Mouse (Mus musculus) forebrain, embryonic 12.5 days (tissue): Measurements from ENCODE around the gene Fam241b. TPM values are rescaled to one million over a fixed set of nuclear protein-coding genes. Genes with fewer than 3 reads are reported as not detected.
"Not testable (repeated sequence)": the region's sequence is repeated elsewhere in the genome, so short reads cannot be mapped to it uniquely, and the experiment has no call there.

Source experiments
- ATAC-seq: fragments of 200-750 bp; cut with Nextera tagmentation; 2 replicates; pipeline ENCODE4 v1.8.0; 2017; ENCODE audit warnings: moderate TSS enrichment; ENCODE audit not compliant: low FRiP score
- H3K27ac ChIP-seq: fragments of 300-500 bp; sonication (generic); 2 replicates; pipeline ENCODE4 v1.5.1; 2016; ENCODE audit warnings: mild to moderate bottlenecking
- H3K27me3 ChIP-seq: fragments of 300-500 bp; sonication (generic); 2 replicates; pipeline ENCODE4 v1.6.1; 2016; ENCODE audit warnings: mild to moderate bottlenecking
- H3K36me3 ChIP-seq: fragments of 300-500 bp; sonication (generic); replicated peaks from 2 replicates; pipeline ENCODE4 v1.6.1; 2016; ENCODE audit warnings: mild to moderate bottlenecking
- H3K4me1 ChIP-seq: fragments of 300-500 bp; sonication (generic); 2 replicates; pipeline ENCODE4 v1.6.1; 2016
- H3K4me2 ChIP-seq: fragments of 300-500 bp; sonication (generic); 2 replicates; pipeline ENCODE4 v1.6.1; 2016; ENCODE audit warnings: mild to moderate bottlenecking, moderate library complexity
- H3K4me3 ChIP-seq: fragments of 300-500 bp; sonication (generic); replicated peaks from 2 replicates; pipeline ENCODE4 v1.5.1; 2016; ENCODE audit warnings: mild to moderate bottlenecking
- H3K9ac ChIP-seq: fragments of 300-500 bp; sonication (generic); 2 replicates; pipeline ENCODE4 v1.6.1; 2016; ENCODE audit warnings: mild to moderate bottlenecking
- H3K9me3 ChIP-seq: fragments of 300-500 bp; sonication (generic); 2 replicates; pipeline ENCODE4 v1.6.1; 2016
- WGBS: fragments of 180-500 bp; shearing (Covaris S2); methylation state at CpG from one replicate; pipeline ENCODE4 v1.1.7; 2016; 5-methylcytosine and 5-hydroxymethylcytosine counted together
- polyA plus RNA-seq: library from polyadenylated mRNA; unstranded; fragments of >200 nt; fragmentation: Nextera tagmentation; extraction: Ambion mirVana; gene quantifications from 2 replicates; pipeline ENCODE4 v1.2.1, GENCODE M21; 2016

Fam241b gene
- polyA plus RNA-seq, 1 experiment from 2014 or later: 58.2 TPM

DNA sequence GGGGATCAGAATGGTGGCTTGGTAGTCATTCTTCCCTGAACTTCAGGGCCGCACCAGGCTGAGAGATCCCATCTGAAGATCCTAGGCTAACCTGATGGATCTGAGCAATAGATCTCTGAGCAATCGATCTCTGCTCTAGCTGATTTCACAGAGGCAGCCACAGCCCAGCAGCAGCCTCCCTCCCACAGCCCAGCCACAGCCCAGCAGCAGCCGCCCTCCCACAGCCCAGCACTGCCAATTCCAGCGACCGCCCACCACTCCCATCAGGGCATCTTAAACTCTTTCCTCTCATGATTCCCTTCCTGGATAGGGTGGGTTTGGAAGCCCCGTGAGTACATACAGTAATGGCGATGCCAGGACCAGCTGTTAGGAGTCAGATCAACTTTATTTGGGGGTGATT is 54.6 kb downstream of the Fam241b start:
- Histone ChIP-seq H3K9me3 (no peaks in the 10 kb centered on the region), H3K27ac (no peak overlapping the region), H3K4me1 (no peaks in the 10 kb centered on the region), H3K27me3 (no peaks in the 10 kb centered on the region), H3K4me3 (no peak overlapping the region), H3K4me2 (no peak overlapping the region), H3K36me3 (no peaks in the 10 kb centered on the region), H3K9ac (no peak overlapping the region)
- 72% methylated on average over 7 of the region's 7 CpGs for WGBS
- no peak for ATAC-seq

DNA sequence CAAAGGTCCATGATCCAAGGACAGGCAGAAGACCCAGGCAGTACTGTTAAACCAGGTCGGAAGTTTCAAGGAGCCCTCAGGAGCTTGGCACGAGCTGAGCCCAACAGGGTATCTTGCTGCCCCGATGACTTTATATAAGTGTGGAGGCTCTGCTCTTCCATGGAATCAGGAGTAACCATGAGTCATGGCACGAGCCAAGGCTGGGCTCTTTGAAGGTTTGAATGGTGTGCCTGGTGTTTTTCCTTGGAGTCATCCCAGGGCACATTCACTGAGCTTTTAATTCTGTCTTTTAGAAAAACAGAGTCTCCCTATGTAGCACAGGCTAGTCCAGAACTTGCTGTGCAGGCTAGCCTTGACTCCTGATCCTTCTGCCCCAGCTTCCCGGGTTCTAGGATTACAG is 55.3 kb downstream of the Fam241b start:
- ATAC-seq: no peak
- Histone ChIP-seq H3K27me3 (no peaks in the 10 kb centered on the region), H3K9me3 (no peaks in the 10 kb centered on the region), H3K36me3 (no peaks in the 10 kb centered on the region), H3K4me3 (no peak overlapping the region), H3K27ac (no peak overlapping the region), H3K9ac (no peak overlapping the region), H3K4me1 (no peaks in the 10 kb centered on the region), H3K4me2 (no peak overlapping the region)
- WGBS: 80% methylated on average over 5 of the region's 5 CpGs

GRCm38 (mm10) chr10:62086826-62087225 is 56.9 kb downstream of the Fam241b start:
- Histone ChIP-seq H3K27ac (no peak overlapping the region), H3K27me3 (no peaks in the 10 kb centered on the region), H3K9me3 (no peaks in the 10 kb centered on the region), H3K4me3 (no peak overlapping the region), H3K36me3 (no peaks in the 10 kb centered on the region), H3K4me1 (no peaks in the 10 kb centered on the region), H3K9ac (no peak overlapping the region), H3K4me2 (no peak overlapping the region)
- WGBS: 92% methylated on average over 5 of the region's 5 CpGs
- ATAC-seq: no peak

DNA sequence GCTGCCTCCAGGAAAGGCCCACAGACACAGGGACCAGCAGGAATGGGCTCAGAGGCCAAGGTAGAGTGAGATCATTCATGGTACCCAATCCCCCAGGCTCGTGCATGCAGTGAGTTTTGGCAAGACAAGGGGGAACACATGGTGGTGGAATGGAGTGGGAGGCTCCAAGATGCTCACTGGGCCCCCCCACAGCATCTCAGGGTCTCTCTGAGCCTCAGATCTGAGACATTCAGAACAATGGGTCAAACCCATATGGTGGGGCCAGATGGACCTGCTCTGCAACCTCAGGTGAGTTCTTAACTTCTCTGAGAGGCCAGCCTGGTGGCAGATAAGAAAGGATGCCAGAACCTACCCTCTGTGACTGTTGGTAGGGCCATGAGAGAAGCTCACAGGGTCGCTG is 57.7 kb downstream of the Fam241b start:
- no peak overlapping the region for H3K9ac ChIP-seq
- WGBS: 54% methylated on average over 2 of the region's 2 CpGs
- no peaks in the 10 kb centered on the region for H3K36me3 ChIP-seq
- H3K4me2 ChIP-seq: no peak overlapping the region
- no peaks in the 10 kb centered on the region for H3K9me3 ChIP-seq
- no peak for ATAC-seq
- H3K4me3 ChIP-seq: no peak overlapping the region
- H3K27me3 ChIP-seq: no peaks in the 10 kb centered on the region
- H3K4me1 ChIP-seq: no peaks in the 10 kb centered on the region
- H3K27ac ChIP-seq: no peak overlapping the region

GRCm38 (mm10) chr10:62076248-62077134 is 67.2 kb downstream of the Fam241b start:
- Histone ChIP-seq H3K27ac (no peak overlapping the region), H3K4me1 (no peaks in the 10 kb centered on the region), H3K27me3 (no peaks in the 10 kb centered on the region), H3K9ac (no peak overlapping the region), H3K36me3 (no peaks in the 10 kb centered on the region), H3K4me2 (no peak overlapping the region), H3K9me3 (no peaks in the 10 kb centered on the region; the same call in 1 of the 2 replicates), H3K4me3 (no peak overlapping the region)
- 84% methylated on average over 11 of the region's 11 CpGs for WGBS
- no peak for ATAC-seq

DNA sequence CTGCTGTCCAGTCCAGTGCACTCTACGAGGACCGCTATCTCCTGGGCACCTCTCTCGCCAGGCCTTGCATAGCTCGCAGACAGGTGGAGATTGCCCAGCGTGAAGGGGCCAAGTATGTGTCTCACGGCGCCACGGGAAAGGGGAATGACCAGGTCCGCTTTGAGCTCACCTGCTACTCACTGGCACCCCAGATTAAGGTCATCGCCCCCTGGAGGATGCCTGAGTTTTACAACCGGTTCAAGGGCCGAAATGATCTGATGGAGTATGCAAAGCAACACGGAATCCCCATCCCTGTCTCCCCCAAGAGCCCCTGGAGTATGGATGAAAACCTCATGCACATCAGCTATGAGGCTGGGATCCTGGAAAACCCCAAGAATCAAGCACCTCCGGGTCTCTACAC is 72.4 kb downstream of the Fam241b start:
- WGBS: 82% methylated on average over 14 of the region's 14 CpGs
- ATAC-seq, H3K9ac ChIP-seq, H3K36me3 ChIP-seq, H3K9me3 ChIP-seq, H3K27ac ChIP-seq, H3K4me2 ChIP-seq, H3K4me1 ChIP-seq, H3K4me3 ChIP-seq, H3K27me3 ChIP-seq: not testable (repeated sequence)

DNA sequence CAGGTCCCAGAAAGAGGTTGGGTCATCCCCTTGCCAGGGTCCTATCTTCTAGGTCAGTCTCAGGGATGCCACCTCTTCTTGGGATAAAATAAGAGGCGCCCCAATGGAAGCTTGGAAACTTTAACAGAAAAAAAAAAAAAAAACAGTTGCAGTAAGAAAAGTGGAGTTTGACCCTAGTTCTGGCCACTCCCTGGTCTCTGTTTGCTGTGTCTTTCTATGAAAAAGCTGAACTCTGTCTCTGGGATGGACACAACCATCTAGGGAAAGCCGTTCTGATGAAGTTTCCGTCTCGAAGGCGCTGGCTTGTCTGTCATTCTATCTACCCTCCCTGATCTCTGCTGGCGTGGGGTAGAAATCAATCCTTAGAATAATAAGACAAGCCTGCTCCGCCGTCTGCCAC is 73.1 kb downstream of the Fam241b start:
- 91% methylated on average over 8 of the region's 8 CpGs for WGBS
- Histone ChIP-seq H3K9me3 (no peaks in the 10 kb centered on the region), H3K4me3 (no peak overlapping the region), H3K4me2 (no peak overlapping the region), H3K9ac (no peak overlapping the region), H3K27ac (no peak overlapping the region), H3K4me1 (no peaks in the 10 kb centered on the region), H3K36me3 (no peaks in the 10 kb centered on the region), H3K27me3 (no peaks in the 10 kb centered on the region)
- no peak for ATAC-seq

- no peak overlapping the region for H3K4me3 ChIP-seq
- H3K36me3 ChIP-seq: no peaks in the 10 kb centered on the region
- H3K9ac ChIP-seq: no peak overlapping the region
- H3K27me3 ChIP-seq: no peaks in the 10 kb centered on the region
- H3K9me3 ChIP-seq: no peaks in the 10 kb centered on the region
- no peaks in the 10 kb centered on the region for H3K4me1 ChIP-seq
- no peak for ATAC-seq
- 91% methylated on average over 3 of the region's 3 CpGs for WGBS
- no peak overlapping the region for H3K4me2 ChIP-seq
- no peak overlapping the region for H3K27ac ChIP-seq
Measured at GRCm38 (mm10) chr10:62069946-62070345, 73.8 kb downstream of the Fam241b start.

- H3K4me2 ChIP-seq: no peak overlapping the region
- no peaks in the 10 kb centered on the region for H3K36me3 ChIP-seq
- no peak overlapping the region for H3K4me3 ChIP-seq
- H3K9me3 ChIP-seq: no peaks in the 10 kb centered on the region
- H3K27me3 ChIP-seq: no peaks in the 10 kb centered on the region
- WGBS: 89% methylated on average over 7 of the region's 7 CpGs
- ATAC-seq: no peak
- H3K9ac ChIP-seq: no peak overlapping the region
- no peak overlapping the region for H3K27ac ChIP-seq
- no peaks in the 10 kb centered on the region for H3K4me1 ChIP-seq
Measured at GRCm38 (mm10) chr10:62069398-62069797, 74.3 kb downstream of the Fam241b start.

GRCm38 (mm10) chr10:62068532-62068931 is 75.2 kb downstream of the Fam241b start:
- H3K4me1 ChIP-seq: no peaks in the 10 kb centered on the region
- no peak overlapping the region for H3K4me2 ChIP-seq
- WGBS: 83% methylated on average over 9 of the region's 9 CpGs
- no peak overlapping the region for H3K27ac ChIP-seq
- no peaks in the 10 kb centered on the region for H3K36me3 ChIP-seq
- no peak overlapping the region for H3K9ac ChIP-seq
- no peaks in the 10 kb centered on the region for H3K9me3 ChIP-seq
- no peak overlapping the region for H3K4me3 ChIP-seq
- no peaks in the 10 kb centered on the region for H3K27me3 ChIP-seq
- ATAC-seq: no peak

DNA sequence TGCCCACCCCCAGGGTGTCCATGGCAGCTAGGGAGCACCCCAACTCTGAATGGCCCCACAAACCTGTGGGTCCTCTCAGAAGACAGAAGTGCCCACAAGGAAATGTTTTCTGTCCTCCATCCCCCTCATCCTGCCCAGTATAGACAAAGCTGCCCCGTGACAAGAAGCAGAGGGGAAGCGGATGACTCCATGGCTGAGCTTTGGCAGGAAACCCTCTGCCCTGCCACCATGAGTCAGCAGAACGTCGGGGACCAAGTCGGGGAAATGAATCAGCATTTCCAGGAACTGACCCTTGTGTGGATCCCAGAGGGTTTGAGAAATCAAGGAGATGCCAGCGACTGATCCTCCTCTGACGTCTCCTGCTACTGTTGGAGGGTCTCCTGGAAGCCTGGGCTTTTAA is 77.5 kb downstream of the Fam241b start:
- no peak overlapping the region for H3K4me3 ChIP-seq
- 82% methylated on average over 7 of the region's 7 CpGs for WGBS
- H3K4me2 ChIP-seq: no peak overlapping the region
- no peak for ATAC-seq
- no peaks in the 10 kb centered on the region for H3K9me3 ChIP-seq
- no peak overlapping the region for H3K9ac ChIP-seq
- H3K27me3 ChIP-seq: no peaks in the 10 kb centered on the region
- H3K4me1 ChIP-seq: no peaks in the 10 kb centered on the region
- no peaks in the 10 kb centered on the region for H3K36me3 ChIP-seq
- no peak overlapping the region for H3K27ac ChIP-seq

DNA sequence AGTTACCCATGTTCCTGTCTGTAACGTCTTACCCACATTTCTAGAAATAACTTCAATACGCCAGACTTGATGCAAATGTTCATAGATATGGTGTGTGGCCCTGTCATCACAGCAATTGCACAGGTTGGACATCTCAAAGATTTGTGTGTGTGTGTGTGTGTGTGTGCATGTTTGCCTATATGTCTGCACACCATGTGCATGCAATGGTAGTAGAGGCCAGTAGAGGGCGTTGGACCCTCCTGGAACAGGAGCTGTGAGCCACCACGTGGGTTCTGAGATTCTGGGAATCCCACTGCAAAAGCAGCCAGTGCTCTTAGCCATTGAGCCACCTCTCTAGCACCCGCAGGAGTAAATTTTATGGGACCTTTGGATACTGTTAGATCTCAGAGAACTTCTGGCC is 80.9 kb downstream of the Fam241b start:
- 71% methylated on average over 5 of the region's 5 CpGs for WGBS
- Histone ChIP-seq H3K27me3 (no peaks in the 10 kb centered on the region), H3K4me1 (peaks cover 11% of the 10 kb centered on the region), H3K9ac (no peak overlapping the region), H3K36me3 (no peaks in the 10 kb centered on the region), H3K4me2 (no peak overlapping the region), H3K4me3 (no peak overlapping the region), H3K27ac (no peak overlapping the region), H3K9me3 (no peaks in the 10 kb centered on the region)
- no peak for ATAC-seq

DNA sequence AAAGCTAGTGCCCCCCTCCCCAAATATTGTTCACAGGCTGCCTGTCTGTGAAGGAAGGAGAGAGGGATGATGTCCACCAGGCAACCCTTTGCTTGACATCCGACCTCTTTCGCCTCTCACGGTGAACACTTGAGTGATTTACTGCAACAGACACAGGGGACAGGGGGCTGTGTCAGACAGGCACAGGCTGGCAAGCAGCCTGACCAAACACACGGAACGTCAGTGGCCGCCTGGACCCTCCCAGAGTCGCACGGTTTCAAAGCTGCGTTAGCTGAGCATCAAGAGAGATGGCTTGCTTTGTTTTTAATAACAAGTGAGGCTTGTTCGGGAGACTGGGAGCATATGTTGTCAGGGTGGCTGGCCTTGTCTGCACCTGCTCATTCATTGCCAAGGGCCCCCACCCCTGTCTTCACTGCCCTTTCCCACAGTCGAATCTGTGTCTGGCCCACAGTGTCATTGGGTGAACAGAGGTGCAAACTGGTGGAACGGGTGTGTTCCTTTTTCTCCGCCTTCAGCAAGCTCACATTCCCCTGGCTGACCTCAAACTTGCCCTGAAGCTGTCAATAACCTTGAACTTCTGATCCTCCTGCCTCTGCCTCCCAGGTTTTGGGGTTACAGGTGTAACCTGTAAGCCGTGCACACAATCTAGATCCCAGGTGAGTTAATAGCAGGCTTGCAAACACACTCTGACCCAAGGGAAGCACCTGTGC is 82.6 kb downstream of the Fam241b start:
- Histone ChIP-seq H3K9me3 (no peaks in the 10 kb centered on the region), H3K9ac (no peak overlapping the region), H3K27ac (no peak overlapping the region), H3K4me3 (no peak overlapping the region), H3K4me2 (no peak overlapping the region), H3K4me1 (peaks cover 11% of the 10 kb centered on the region), H3K27me3 (no peaks in the 10 kb centered on the region), H3K36me3 (no peaks in the 10 kb centered on the region)
- ATAC-seq: no peak
- WGBS: 64% methylated on average over 14 of the region's 14 CpGs
